Mouse (Mus musculus): ENCODE results near the gene Tjp1. TPM values are rescaled to one million over a fixed set of nuclear protein-coding genes. Genes with fewer than 3 reads are reported as not detected.

Tjp1 gene
- total and polyA plus RNA-seq, 2 experiments from 2014 or later, result 15.8 to 64.4 TPM

DNA sequence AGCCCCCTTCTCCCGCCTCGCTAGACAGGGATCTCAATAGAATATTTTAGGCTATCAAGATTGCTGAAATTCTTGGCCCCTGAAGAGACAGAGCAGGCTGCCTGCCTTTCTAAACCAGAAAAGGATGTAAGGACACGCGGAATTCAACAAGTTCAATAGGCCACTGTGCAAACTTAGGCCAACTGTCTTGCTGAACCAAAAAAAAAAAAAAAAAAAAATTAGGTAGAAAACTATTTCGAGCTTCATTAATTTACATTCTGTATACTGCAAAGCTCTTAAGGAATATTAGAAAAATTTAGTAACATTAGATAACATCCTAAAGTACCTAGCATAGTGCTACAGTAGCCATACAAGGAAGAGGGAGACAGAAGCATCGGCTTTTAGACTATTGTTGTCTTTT lies 155.8 kb downstream of the Tjp1 start:
- no peaks in the 10 kb centered on the region for H3K27me3 ChIP-seq (ENCODE audit: insufficient read depth, low read length)
- H3K9me3 ChIP-seq (ENCODE audit: low read length), result no peaks in the 10 kb centered on the region
- no peak for TF ChIP-seq CTCF (IDR thresholded peaks at IDR 0.05; ENCODE audit: low read depth)
- 38% methylated on average over 6 of the region's 6 CpGs for WGBS
- H3K4me1 ChIP-seq (ENCODE audit: insufficient read depth), result peaks cover 7% of the 10 kb centered on the region; the same call in 1 of the 2 replicates
- H3K4me3 ChIP-seq (ENCODE audit: low read depth, low read length), result peak overlapping the region; percentile 81; the same call in 1 of the 2 replicates
- ATAC-seq, result no peak
- no peak for DNase-seq
- no peaks in the 10 kb centered on the region for H3K36me3 ChIP-seq (ENCODE audit: insufficient read depth)
- peak overlapping the region; percentile 83 for H3K4me2 ChIP-seq (ENCODE audit: low read depth)
- H3K9ac ChIP-seq, result no peak overlapping the region
- H3K27ac ChIP-seq (ENCODE audit: low read depth, low read length), result peak overlapping the region; percentile 70; the same call in 1 of the 2 replicates

DNA sequence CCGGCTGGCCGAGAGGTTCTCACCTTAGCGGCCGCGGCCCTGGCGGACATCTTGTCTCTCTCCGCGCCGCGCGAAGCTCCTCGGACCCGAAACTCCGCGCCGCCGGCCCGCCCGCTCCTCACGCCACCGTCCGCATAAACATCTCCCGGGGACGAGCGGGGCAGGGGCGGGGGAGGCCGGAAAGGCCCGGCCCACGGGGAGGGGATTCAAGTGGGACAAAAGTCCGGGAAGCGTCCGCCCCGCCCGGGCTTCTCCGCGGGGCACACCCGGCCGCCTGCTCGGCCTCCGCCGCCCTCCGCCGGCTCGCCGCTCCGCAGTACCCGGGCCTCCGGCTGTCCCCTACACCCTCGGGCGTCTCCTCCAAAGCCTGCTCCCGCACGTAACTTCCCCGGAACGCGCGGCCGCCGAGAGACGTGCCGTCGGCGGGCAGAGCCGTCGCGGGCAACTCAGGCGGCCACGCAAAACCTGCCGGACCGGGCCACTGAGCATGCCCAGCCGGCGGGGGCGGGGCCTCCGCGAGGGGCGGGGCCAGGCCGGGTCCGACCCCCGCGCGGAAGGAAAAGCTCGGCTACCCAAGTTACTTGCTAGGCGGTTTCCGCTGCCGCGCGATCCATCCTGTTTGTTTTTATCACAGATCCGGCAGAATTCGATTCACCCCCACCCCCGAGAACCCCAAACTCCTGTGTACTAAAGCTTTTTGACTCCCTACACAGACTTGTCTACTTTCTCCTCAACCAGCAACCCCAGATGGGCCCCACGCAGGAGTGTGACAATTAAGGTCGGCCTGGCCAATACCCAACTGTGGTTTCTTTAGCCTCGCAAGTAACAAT lies 156.6 kb downstream of the Tjp1 start:
- Histone ChIP-seq H3K36me3 (ENCODE audit: insufficient read depth) (no peaks in the 10 kb centered on the region), H3K9ac (peak overlapping the region; percentile 66), H3K4me1 (ENCODE audit: insufficient read depth) (peaks cover 7% of the 10 kb centered on the region; the same call in 1 of the 2 replicates), H3K4me2 (ENCODE audit: low read depth) (peak overlapping the region; percentile 83), H3K27me3 (ENCODE audit: insufficient read depth, low read length) (no peaks in the 10 kb centered on the region), H3K27ac (ENCODE audit: low read depth, low read length) (peak overlapping the region; percentile 74), H3K4me3 (ENCODE audit: low read depth, low read length) (peak overlapping the region; percentile 81), H3K9me3 (ENCODE audit: low read length) (no peaks in the 10 kb centered on the region)
- under 1% methylated on average over 64 of the region's 92 CpGs for WGBS
- DNase-seq (peak; percentile 84), ATAC-seq (peak; percentile 91)
- TF ChIP-seq CTCF (IDR thresholded peaks at IDR 0.05; ENCODE audit: low read depth), result no peak

DNA sequence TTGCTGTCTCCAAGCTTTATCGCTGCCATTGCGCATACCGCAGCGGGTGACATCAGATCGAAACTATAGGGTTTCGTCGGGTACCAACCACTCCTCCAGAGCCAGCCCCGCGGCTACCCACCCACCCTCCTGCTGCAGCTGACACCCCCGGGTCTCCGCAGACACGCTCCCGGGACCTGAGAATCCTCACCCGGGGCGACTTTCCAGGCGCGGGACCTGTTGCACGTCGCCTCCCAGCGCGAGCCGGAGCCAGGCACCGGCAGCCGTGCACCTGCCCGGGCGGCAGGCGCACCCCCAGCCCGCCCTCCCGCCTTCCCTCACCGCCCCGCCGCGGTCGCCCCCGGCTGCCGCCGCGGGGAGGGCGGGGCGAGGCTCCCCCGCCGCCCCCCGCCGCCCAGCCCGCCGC lies 157.2 kb downstream of the Tjp1 start:
- ATAC-seq, result peak; percentile 51
- peak overlapping the region; percentile 83 for H3K4me2 ChIP-seq (ENCODE audit: low read depth)
- WGBS, result 0% methylated on average over 38 of the region's 46 CpGs

DNA sequence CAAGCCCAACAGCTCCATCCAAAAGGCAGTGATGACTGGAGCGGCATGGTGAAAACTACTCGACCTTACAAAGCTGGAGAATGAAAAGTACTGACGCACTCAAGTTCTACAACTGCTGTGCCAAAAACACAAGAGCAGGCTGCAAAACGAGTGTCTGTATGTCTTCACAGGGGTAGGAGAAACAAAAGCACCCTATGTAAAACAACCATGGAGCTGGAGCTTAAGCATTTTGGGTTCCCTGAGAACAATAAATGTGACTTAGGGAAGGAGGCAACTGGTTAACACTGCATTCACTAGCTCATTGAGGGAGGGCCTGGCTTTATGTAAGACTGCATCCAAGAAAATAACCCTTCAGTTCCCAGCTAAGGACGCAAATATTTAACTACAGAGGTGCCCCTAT lies 158.5 kb downstream of the Tjp1 start:
- ATAC-seq, result no peak
- H3K9ac ChIP-seq, result 0 out of 2 replicates have a peak overlapping the region, but pooled peaks have one; percentile 31
- no peak overlapping the region for H3K27ac ChIP-seq (ENCODE audit: low read depth, low read length)
- H3K36me3 ChIP-seq (ENCODE audit: insufficient read depth), result no peaks in the 10 kb centered on the region
- no peaks in the 10 kb centered on the region for H3K27me3 ChIP-seq (ENCODE audit: insufficient read depth, low read length)
- no peaks in the 10 kb centered on the region for H3K9me3 ChIP-seq (ENCODE audit: low read length)
- H3K4me3 ChIP-seq (ENCODE audit: low read depth, low read length), result peak overlapping the region; percentile 21
- WGBS, result 8% methylated on average over 5 of the region's 5 CpGs
- H3K4me2 ChIP-seq (ENCODE audit: low read depth), result peak overlapping the region; percentile 37
- TF ChIP-seq CTCF (IDR thresholded peaks at IDR 0.05; ENCODE audit: low read depth), result no peak
- H3K4me1 ChIP-seq (ENCODE audit: insufficient read depth), result peaks cover 7% of the 10 kb centered on the region; the same call in 1 of the 2 replicates
- DNase-seq, result no peak

More for the DNA sequence above, 157.2 kb downstream of the Tjp1 start:
- no peaks in the 10 kb centered on the region for H3K36me3 ChIP-seq (ENCODE audit: insufficient read depth)
- H3K4me3 ChIP-seq (ENCODE audit: low read depth, low read length), result peak overlapping the region; percentile 81
- TF ChIP-seq CTCF (IDR thresholded peaks at IDR 0.05; ENCODE audit: low read depth), result no peak
- H3K27ac ChIP-seq (ENCODE audit: low read depth, low read length), result peak overlapping the region; percentile 74
- DNase-seq, result peak; percentile 27
- H3K27me3 ChIP-seq (ENCODE audit: insufficient read depth, low read length), result no peaks in the 10 kb centered on the region
- H3K4me1 ChIP-seq (ENCODE audit: insufficient read depth), result peaks cover 7% of the 10 kb centered on the region; the same call in 1 of the 2 replicates
- peak overlapping the region; percentile 66 for H3K9ac ChIP-seq
- H3K9me3 ChIP-seq (ENCODE audit: low read length), result no peaks in the 10 kb centered on the region

DNA sequence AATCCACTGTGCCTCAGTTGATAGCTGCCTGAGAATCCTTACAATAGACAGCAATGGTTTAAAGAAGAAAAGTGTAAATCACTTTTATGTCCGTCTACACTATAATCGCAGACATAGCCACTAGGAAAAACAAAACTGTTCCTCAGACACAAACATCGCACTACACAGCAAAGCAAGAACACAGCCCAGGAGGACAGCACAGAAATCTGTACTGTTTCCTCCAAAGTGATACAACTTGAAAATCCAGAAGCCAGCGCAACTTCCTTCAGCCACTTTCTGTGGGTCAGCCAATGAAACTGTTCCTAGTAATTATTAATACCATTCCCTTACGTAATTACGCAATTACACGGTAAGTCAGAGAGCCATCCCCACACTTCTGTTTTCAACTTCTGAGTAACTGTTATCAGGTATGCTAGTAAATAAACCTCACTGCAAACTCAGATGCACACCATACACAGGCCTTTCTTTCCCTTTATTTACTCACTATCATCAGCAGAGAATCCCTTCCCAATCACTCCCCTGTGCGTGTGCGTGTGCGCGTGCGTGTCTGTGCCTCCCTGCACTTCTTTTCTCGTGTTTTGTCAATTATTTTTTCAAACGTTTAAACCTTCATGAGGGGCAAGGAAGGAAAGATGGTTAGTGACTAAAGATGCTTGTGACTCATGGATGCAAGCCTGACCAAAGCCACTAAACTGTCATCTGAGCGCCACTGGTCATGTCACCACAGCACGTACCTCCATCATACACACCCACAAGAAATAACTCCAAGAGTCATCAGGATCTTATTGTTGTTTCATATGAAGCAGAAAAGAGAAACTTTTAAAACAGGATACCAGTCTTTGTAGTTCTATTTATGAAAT lies 160.0 kb downstream of the Tjp1 start:
- H3K4me2 ChIP-seq (ENCODE audit: low read depth), result no peak overlapping the region
- 78% methylated on average over 16 of the region's 16 CpGs for WGBS
- H3K36me3 ChIP-seq (ENCODE audit: insufficient read depth), result no peaks in the 10 kb centered on the region
- no peak for TF ChIP-seq CTCF (IDR thresholded peaks at IDR 0.05; ENCODE audit: low read depth)
- no peak overlapping the region for H3K9ac ChIP-seq
- DNase-seq (no peak), ATAC-seq (no peak)
- H3K27me3 ChIP-seq (ENCODE audit: insufficient read depth, low read length), result no peaks in the 10 kb centered on the region
- H3K9me3 ChIP-seq (ENCODE audit: low read length), result no peaks in the 10 kb centered on the region
- no peak overlapping the region for H3K27ac ChIP-seq (ENCODE audit: low read depth, low read length)
- H3K4me3 ChIP-seq (ENCODE audit: low read depth, low read length), result no peak overlapping the region
- peaks cover 7% of the 10 kb centered on the region; the same call in 1 of the 2 replicates for H3K4me1 ChIP-seq (ENCODE audit: insufficient read depth)

DNA sequence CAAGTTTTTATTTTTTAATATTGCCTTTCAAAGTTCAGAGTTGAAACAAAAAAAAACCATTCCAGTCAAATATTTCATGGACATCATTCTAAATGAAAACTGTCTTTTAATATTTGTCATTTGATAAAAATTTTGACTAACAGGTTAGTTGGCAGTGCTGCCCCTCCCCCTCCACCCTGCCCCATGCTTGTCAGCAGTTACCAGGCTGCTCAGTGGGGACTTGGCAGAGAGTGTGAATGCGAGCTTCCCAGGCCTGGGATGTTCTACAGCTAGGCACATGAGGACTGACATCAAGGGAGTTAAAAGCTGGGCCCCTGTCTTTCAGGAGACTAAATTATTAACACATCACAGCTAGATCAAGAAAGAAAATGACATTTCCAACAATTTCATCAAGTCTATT lies 161.4 kb downstream of the Tjp1 start:
- no peak for DNase-seq
- no peak overlapping the region for H3K27ac ChIP-seq (ENCODE audit: low read depth, low read length)
- no peaks in the 10 kb centered on the region for H3K36me3 ChIP-seq (ENCODE audit: insufficient read depth)
- H3K4me3 ChIP-seq (ENCODE audit: low read depth, low read length), result no peak overlapping the region
- ATAC-seq, result no peak
- no peaks in the 10 kb centered on the region for H3K9me3 ChIP-seq (ENCODE audit: low read length)
- no peak for TF ChIP-seq CTCF (IDR thresholded peaks at IDR 0.05; ENCODE audit: low read depth)
- H3K27me3 ChIP-seq (ENCODE audit: insufficient read depth, low read length), result no peaks in the 10 kb centered on the region
- peaks cover 7% of the 10 kb centered on the region; the same call in 1 of the 2 replicates for H3K4me1 ChIP-seq (ENCODE audit: insufficient read depth)
- WGBS, result 12% methylated on average over 1 of the region's 1 CpGs
- H3K4me2 ChIP-seq (ENCODE audit: low read depth), result no peak overlapping the region
- no peak overlapping the region for H3K9ac ChIP-seq

All from forebrain, postnatal 0 days (tissue).